Mouse (Mus musculus): ENCODE data around the gene Zyx.

The Zyx gene

GRCm38 (mm10) chr6:42370630-42371363 lies 21.4 kb downstream of the Zyx start:
- DNase-seq, result no peak

GRCm38 (mm10) chr6:42372001-42372400 lies 22.6 kb downstream of the Zyx start:
- DNase-seq, result no peak

- no peak for DNase-seq
Observed at GRCm38 (mm10) chr6:42372421-42372815, 23.0 kb downstream of the Zyx start.

- DNase-seq, result peak; percentile 74
Observed at GRCm38 (mm10) chr6:42372816-42373547, 23.6 kb downstream of the Zyx start, which contains the start of gene Epha1. Epha1 (minus strand) TSS chr6:42373268.

- DNase-seq, result no peak
Observed at GRCm38 (mm10) chr6:42373669-42374430, 24.4 kb downstream of the Zyx start.

- no peak for DNase-seq
Observed at GRCm38 (mm10) chr6:42374701-42375100, 25.3 kb downstream of the Zyx start.

GRCm38 (mm10) chr6:42375131-42375530 lies 25.7 kb downstream of the Zyx start:
- DNase-seq, result no peak

- no peak for DNase-seq
Observed at GRCm38 (mm10) chr6:42376016-42376415, 26.6 kb downstream of the Zyx start.

- DNase-seq, result no peak
Observed at GRCm38 (mm10) chr6:42376504-42377019, 27.1 kb downstream of the Zyx start.

- no peak for DNase-seq
Observed at GRCm38 (mm10) chr6:42377280-42377679, 27.9 kb downstream of the Zyx start.

- DNase-seq, result no peak
Observed at GRCm38 (mm10) chr6:42379551-42379950, 30.1 kb downstream of the Zyx start.

GRCm38 (mm10) chr6:42380416-42381144 lies 31.1 kb downstream of the Zyx start:
- DNase-seq, result peak; percentile 70

- DNase-seq, result no peak
Observed at GRCm38 (mm10) chr6:42381221-42381620, 31.8 kb downstream of the Zyx start.

- DNase-seq, result no peak
Observed at GRCm38 (mm10) chr6:42381916-42382381, 32.5 kb downstream of the Zyx start.

- DNase-seq, result no peak
Observed at GRCm38 (mm10) chr6:42383360-42383759, 33.9 kb downstream of the Zyx start.

- no peak for DNase-seq
Observed at GRCm38 (mm10) chr6:42385635-42386034, 36.2 kb downstream of the Zyx start.

- no peak for DNase-seq
Observed at GRCm38 (mm10) chr6:42391796-42392330, 42.4 kb downstream of the Zyx start.

- DNase-seq, result no peak
Observed at GRCm38 (mm10) chr6:42395960-42396809, 46.8 kb downstream of the Zyx start.

GRCm38 (mm10) chr6:42397041-42397657 lies 47.7 kb downstream of the Zyx start:
- no peak for DNase-seq

- no peak for DNase-seq
Observed at GRCm38 (mm10) chr6:42398285-42398684, 48.9 kb downstream of the Zyx start.

- DNase-seq, result no peak
Observed at GRCm38 (mm10) chr6:42398998-42399397, 49.6 kb downstream of the Zyx start.
